Mouse (Mus musculus) cerebellum, adult 8-10 months (tissue): Measurements from ENCODE around the gene Gm3488.
"Not testable (repeated sequence)": the region's sequence is repeated elsewhere in the genome, so short reads cannot be mapped to it uniquely, and the experiment has no call there.

Source experiments
- DNase-seq: peaks from one replicate; pipeline ENCODE4 v3.0.0; 2022

Gene Gm3488

DNA sequence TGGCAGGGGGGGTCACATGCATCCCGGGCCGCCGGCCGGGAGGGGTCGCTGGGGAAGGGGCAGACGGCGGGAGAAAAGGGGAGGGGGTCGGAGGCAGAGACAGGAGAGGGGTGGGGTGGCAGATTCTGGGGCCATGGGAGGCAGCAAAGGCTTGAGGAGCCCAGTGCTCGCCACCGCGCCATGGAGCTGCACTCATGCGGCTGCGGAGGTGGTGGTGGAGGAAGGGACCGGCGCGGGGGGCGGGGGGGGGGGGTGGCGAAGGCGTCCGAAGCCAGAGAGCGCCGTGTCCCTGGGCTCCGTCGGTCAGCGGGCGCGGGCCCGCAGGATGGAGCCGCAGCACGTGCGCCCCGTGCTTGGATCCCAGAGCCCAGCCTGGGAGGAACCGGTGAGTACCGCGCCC is at the start of gene Gm3488:
Gene Gm3488, plus strand, starts transcription at position 301 of the 400 bp plus-strand sequence.
- not testable (repeated sequence) for DNase-seq

DNA sequence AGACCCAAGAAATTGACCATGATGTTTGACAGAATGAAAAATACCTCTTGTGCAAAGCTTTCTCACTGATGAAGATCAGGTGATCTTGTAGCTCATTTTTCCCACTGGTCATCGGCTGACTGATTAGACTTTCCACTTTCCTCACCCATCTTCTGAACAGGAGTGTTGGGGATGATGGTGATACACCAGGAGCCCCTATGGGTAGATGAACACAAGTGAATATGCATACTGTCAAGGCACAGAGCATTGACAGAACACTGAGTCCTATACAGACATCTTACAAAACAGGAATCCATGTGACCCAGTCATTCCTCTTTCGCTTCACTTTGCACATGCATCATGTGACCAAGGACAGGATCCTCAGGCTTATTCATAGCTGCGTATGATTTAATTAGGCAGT is 46.1 kb upstream of the Gm3488 start, which contains the start of gene Gm3194:
Gene Gm3194, minus strand, starts transcription at position 101 of the 400 bp plus-strand sequence.
- not testable (repeated sequence) for DNase-seq

DNA sequence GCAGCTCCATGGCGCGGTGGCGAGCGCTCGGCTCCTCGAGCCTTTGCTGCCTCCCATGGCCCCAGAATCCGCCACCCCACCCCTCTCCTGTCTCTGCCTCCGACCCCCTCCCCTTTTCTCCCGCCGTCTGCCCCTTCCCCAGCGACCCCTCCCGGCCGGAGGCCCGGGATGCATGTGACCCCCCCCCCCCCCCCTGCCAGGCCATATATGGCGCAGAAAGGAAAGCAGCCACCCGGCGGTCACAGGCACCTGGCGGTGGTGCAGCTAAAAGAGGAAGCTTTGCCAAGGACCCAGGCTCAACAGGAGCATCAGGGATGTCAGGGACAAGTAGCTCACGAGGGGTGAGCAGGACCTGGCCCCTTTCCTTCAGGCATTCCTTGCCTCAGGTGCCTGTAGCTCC is 41.0 kb upstream of the Gm3488 start:
- DNase-seq, result not testable (repeated sequence)

DNA sequence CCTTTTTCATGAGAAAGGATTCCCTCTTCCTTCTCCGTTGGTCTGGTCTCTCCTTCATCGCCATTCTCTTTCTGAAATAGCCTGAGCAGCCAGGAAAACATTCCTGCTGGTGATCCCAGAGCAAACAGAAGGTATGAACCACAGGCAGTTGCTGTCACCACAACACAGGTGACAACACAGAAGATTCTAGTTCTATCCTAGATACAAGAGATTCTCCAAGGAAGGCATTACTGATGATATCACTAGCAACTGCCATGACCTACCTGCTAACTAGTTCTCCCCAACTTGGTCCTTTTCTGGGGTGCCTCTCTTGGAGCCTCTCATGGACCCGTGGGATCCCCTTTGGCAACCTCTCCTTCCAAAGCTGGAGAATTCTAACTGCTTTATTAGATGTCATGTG is 23.7 kb upstream of the Gm3488 start, which contains the start of gene Gm8246:
Gene Gm8246, minus strand, starts transcription at position 101 of the 400 bp plus-strand sequence.
- DNase-seq, result not testable (repeated sequence)

DNA sequence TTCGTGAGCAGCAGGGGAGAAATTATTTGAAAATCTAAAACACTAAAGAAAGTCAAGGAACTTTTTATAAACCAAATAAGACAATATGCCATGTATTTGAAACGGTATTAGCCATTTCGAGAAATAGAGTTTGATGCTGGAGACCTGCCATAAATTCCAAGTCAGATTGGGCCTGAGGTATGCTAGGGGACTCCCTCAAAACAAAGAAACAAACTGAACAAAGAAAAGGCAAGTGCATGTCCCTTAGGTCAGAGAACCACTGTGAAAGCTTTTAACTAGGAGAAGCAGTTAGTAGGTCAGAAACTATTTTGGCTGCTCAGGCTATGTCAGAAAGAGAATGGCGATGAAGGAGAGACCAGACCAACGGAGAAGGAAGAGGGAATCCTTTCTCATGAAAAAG is 17.6 kb upstream of the Gm3488 start, which contains the start of gene Gm3187:
Gene Gm3187, plus strand, starts transcription at position 301 of the 400 bp plus-strand sequence.
- not testable (repeated sequence) for DNase-seq

DNA sequence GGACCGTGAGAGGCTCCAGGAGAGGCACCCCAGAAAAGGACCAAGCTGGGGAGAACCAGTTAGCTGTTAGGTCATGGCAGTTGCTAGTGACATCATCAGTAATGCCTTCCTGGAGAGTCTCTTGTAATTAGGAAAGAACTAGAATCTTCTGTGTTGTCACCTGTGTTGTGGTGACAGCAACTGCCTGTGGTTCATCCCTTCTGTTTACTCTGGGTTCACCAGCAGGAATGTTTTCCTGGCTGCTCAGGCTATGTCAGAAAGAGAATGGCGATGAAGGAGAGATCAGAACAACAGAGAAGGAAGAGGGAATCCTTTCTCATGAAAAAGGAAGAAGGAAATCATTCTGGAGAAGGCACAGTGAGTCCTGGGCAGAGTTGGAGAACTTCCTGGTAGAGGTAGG is 36.7 kb downstream of the Gm3488 start, which contains the start of gene Gm3532:
Gene Gm3532, plus strand, starts transcription at position 301 of the 400 bp plus-strand sequence.
- DNase-seq, result not testable (repeated sequence)
